Mouse (Mus musculus) embryonic facial prominence, embryonic 10.5 days (tissue): ENCODE data around the gene Fut11. TPM values are rescaled to one million over a fixed set of nuclear protein-coding genes. Genes with fewer than 3 reads are reported as not detected.

ENCODE experiments used
- DNase-seq: peaks from one replicate; pipeline ENCODE4 v3.0.0-alpha.2; 2017; ENCODE audit warnings: low spot score
- H3K27ac ChIP-seq: fragments of 300-500 bp; sonication (generic); replicated peaks from 2 replicates; pipeline ENCODE4 v1.5.1; 2016; ENCODE audit warnings: mild to moderate bottlenecking
- H3K27me3 ChIP-seq: fragments of 300-500 bp; sonication (generic); replicated peaks from 2 replicates; pipeline ENCODE4 v1.6.1; 2016; ENCODE audit warnings: low read depth, mild to moderate bottlenecking; ENCODE audit not compliant: poor library complexity, severe bottlenecking
- H3K36me3 ChIP-seq: fragments of 300-500 bp; sonication (generic); replicated peaks from 2 replicates; pipeline ENCODE4 v1.6.1; 2016; ENCODE audit warnings: mild to moderate bottlenecking, moderate library complexity
- H3K4me1 ChIP-seq: fragments of 300-500 bp; sonication (generic); 2 replicates; pipeline ENCODE4 v1.6.1; 2016
- H3K4me3 ChIP-seq: fragments of 300-500 bp; sonication (generic); 2 replicates; pipeline ENCODE4 v1.5.1; 2016; ENCODE audit warnings: mild to moderate bottlenecking, moderate library complexity
- H3K9me3 ChIP-seq: fragments of 300-500 bp; sonication (generic); 2 replicates; pipeline ENCODE4 v1.6.1; 2016; ENCODE audit warnings: mild to moderate bottlenecking
- WGBS: fragments of 180-500 bp; shearing (Covaris S2); methylation state at CpG from one replicate; pipeline ENCODE4 v1.1.7; 2016; 5-methylcytosine and 5-hydroxymethylcytosine counted together
- polyA plus RNA-seq: library from polyadenylated mRNA; unstranded; fragments of >200 nt; fragmentation: Nextera tagmentation; extraction: Ambion mirVana; gene quantifications from 2 replicates; pipeline ENCODE4 v1.2.1, GENCODE M21; 2016

The Fut11 gene
- polyA plus RNA-seq: 20.2 and 20.9 TPM in 2 replicates

GRCm38 (mm10) chr14:20694884-20695760 is at the start of gene Fut11:
Gene Fut11, plus strand, starts transcription at chr14:20694968.
- WGBS: under 1% methylated on average over 111 of the region's 111 CpGs
- H3K4me1 ChIP-seq: peaks cover 46% of the 10 kb centered on the region
- H3K9me3 ChIP-seq: no peaks in the 10 kb centered on the region
- H3K36me3 ChIP-seq: peaks cover 68% of the 10 kb centered on the region
- peak within 1 kb of the TSS; percentile 96 for H3K4me3 ChIP-seq
- peak within 1 kb of the TSS; percentile 97 for H3K27ac ChIP-seq
- peak; percentile 91 for DNase-seq
- no peaks in the 10 kb centered on the region for H3K27me3 ChIP-seq

- no peaks in the 10 kb centered on the region for H3K9me3 ChIP-seq
- H3K27ac ChIP-seq: no peak overlapping the region
- H3K4me1 ChIP-seq: peaks cover 8% of the 10 kb centered on the region
- WGBS: 35% methylated on average over 3 of the region's 3 CpGs
- no peak overlapping the region for H3K4me3 ChIP-seq
- no peak for DNase-seq
- no peaks in the 10 kb centered on the region for H3K36me3 ChIP-seq
- no peaks in the 10 kb centered on the region for H3K27me3 ChIP-seq
These were observed 49.2 kb upstream of the Fut11 start for GRCm38 (mm10) chr14:20645547-20645946.

- no peak for DNase-seq
- no peaks in the 10 kb centered on the region for H3K36me3 ChIP-seq
- no peak overlapping the region for H3K27ac ChIP-seq
- H3K4me1 ChIP-seq: peaks cover 8% of the 10 kb centered on the region
- no peaks in the 10 kb centered on the region for H3K27me3 ChIP-seq
- no peaks in the 10 kb centered on the region for H3K9me3 ChIP-seq
- no peak overlapping the region for H3K4me3 ChIP-seq
These were observed 48.4 kb upstream of the Fut11 start for GRCm38 (mm10) chr14:20646381-20646780.

GRCm38 (mm10) chr14:20651000-20651399 is 43.8 kb upstream of the Fut11 start:
- Histone ChIP-seq H3K27ac (no peak overlapping the region), H3K36me3 (no peaks in the 10 kb centered on the region), H3K4me3 (no peak overlapping the region), H3K9me3 (no peaks in the 10 kb centered on the region), H3K4me1 (peaks cover 5% of the 10 kb centered on the region), H3K27me3 (no peaks in the 10 kb centered on the region)
- DNase-seq: no peak
- 77% methylated on average over 2 of the region's 2 CpGs for WGBS

- H3K9me3 ChIP-seq: no peaks in the 10 kb centered on the region
- H3K4me1 ChIP-seq: peaks cover 12% of the 10 kb centered on the region
- no peaks in the 10 kb centered on the region for H3K36me3 ChIP-seq
- no peak for DNase-seq
- 66% methylated on average over 4 of the region's 4 CpGs for WGBS
- 0 out of 2 replicates have a peak overlapping the region, but pooled peaks have one; percentile 30 for H3K27ac ChIP-seq
- no peak overlapping the region for H3K4me3 ChIP-seq
- no peaks in the 10 kb centered on the region for H3K27me3 ChIP-seq
These were observed 43.0 kb upstream of the Fut11 start for GRCm38 (mm10) chr14:20651722-20652256.

GRCm38 (mm10) chr14:20654690-20655421 is 39.9 kb upstream of the Fut11 start:
- H3K27me3 ChIP-seq: no peaks in the 10 kb centered on the region
- no peaks in the 10 kb centered on the region for H3K36me3 ChIP-seq
- no peak for DNase-seq
- H3K4me3 ChIP-seq: no peak overlapping the region
- WGBS: 82% methylated on average over 9 of the region's 9 CpGs
- H3K9me3 ChIP-seq: no peaks in the 10 kb centered on the region
- H3K4me1 ChIP-seq: peaks cover 12% of the 10 kb centered on the region
- H3K27ac ChIP-seq: no peak overlapping the region

GRCm38 (mm10) chr14:20655731-20656130 is 39.0 kb upstream of the Fut11 start:
- no peaks in the 10 kb centered on the region for H3K27me3 ChIP-seq
- 64% methylated on average over 9 of the region's 9 CpGs for WGBS
- peaks cover 17% of the 10 kb centered on the region for H3K4me1 ChIP-seq
- H3K4me3 ChIP-seq: no peak overlapping the region
- DNase-seq: no peak
- H3K9me3 ChIP-seq: no peaks in the 10 kb centered on the region
- H3K36me3 ChIP-seq: no peaks in the 10 kb centered on the region
- H3K27ac ChIP-seq: no peak overlapping the region

GRCm38 (mm10) chr14:20656361-20656760 is 38.4 kb upstream of the Fut11 start, which contains the start of gene Myoz1:
Gene Myoz1, minus strand, starts transcription at chr14:20656540.
- H3K4me3 ChIP-seq: peak within 1 kb of the TSS; percentile 21; the same call in 1 of the 2 replicates
- H3K27ac ChIP-seq: no peak within 1 kb of the TSS
- H3K9me3 ChIP-seq: no peaks in the 10 kb centered on the region
- peaks cover 22% of the 10 kb centered on the region for H3K4me1 ChIP-seq
- H3K36me3 ChIP-seq: no peaks in the 10 kb centered on the region
- peak; percentile 24 for DNase-seq
- WGBS: 36% methylated on average over 11 of the region's 11 CpGs
- no peaks in the 10 kb centered on the region for H3K27me3 ChIP-seq

GRCm38 (mm10) chr14:20658326-20658725 is 36.4 kb upstream of the Fut11 start:
- no peak overlapping the region for H3K4me3 ChIP-seq

GRCm38 (mm10) chr14:20658902-20659301 is 35.9 kb upstream of the Fut11 start:
- H3K9me3 ChIP-seq: no peaks in the 10 kb centered on the region
- no peak overlapping the region for H3K27ac ChIP-seq
- peaks cover 23% of the 10 kb centered on the region for H3K27me3 ChIP-seq
- 89% methylated on average over 6 of the region's 6 CpGs for WGBS
- no peak for DNase-seq
- H3K4me3 ChIP-seq: no peak overlapping the region
- H3K36me3 ChIP-seq: no peaks in the 10 kb centered on the region
- H3K4me1 ChIP-seq: peaks cover 34% of the 10 kb centered on the region

More at GRCm38 (mm10) chr14:20658326-20658725, 36.4 kb upstream of the Fut11 start:
- peak; percentile 19 for DNase-seq
- Histone ChIP-seq H3K27ac (no peak overlapping the region), H3K9me3 (no peaks in the 10 kb centered on the region), H3K27me3 (peaks cover 17% of the 10 kb centered on the region), H3K36me3 (no peaks in the 10 kb centered on the region), H3K4me1 (peaks cover 34% of the 10 kb centered on the region)

- no peak overlapping the region for H3K4me3 ChIP-seq
- DNase-seq: no peak
- H3K27ac ChIP-seq: no peak overlapping the region
- H3K36me3 ChIP-seq: no peaks in the 10 kb centered on the region
- WGBS: 93% methylated on average over 7 of the region's 7 CpGs
- peaks cover 39% of the 10 kb centered on the region for H3K4me1 ChIP-seq
- no peaks in the 10 kb centered on the region for H3K9me3 ChIP-seq
- H3K27me3 ChIP-seq: peaks cover 30% of the 10 kb centered on the region
These were observed 35.1 kb upstream of the Fut11 start for GRCm38 (mm10) chr14:20659687-20660086.

GRCm38 (mm10) chr14:20660827-20661660 is 33.7 kb upstream of the Fut11 start:
- H3K4me3 ChIP-seq: peak overlapping the region; percentile 74
- H3K27ac ChIP-seq: peak overlapping the region; percentile 84
- DNase-seq: peak; percentile 93
- H3K27me3 ChIP-seq: peaks cover 35% of the 10 kb centered on the region
- peaks cover 33% of the 10 kb centered on the region for H3K4me1 ChIP-seq
- H3K9me3 ChIP-seq: no peaks in the 10 kb centered on the region
- whole genome bisulfite sequencing: 2% methylated on average over 52 of the region's 52 CpGs
- H3K36me3 ChIP-seq: no peaks in the 10 kb centered on the region
